Mouse (Mus musculus) liver, postnatal 0 days (tissue): ENCODE results near the gene Immp2l.

ENCODE experiments used
- CTCF ChIP-seq: sonication (generic); IDR thresholded peaks from 2 replicates; pipeline ENCODE4 v1.5.1; 2016; ENCODE audit warnings: antibody characterized with exemption, low read depth
- EP300 ChIP-seq: IDR thresholded peaks from 2 replicates; pipeline ENCODE4 v1.6.1; 2016; ENCODE audit warnings: antibody characterized with exemption, low read depth, mild to moderate bottlenecking

DNA sequence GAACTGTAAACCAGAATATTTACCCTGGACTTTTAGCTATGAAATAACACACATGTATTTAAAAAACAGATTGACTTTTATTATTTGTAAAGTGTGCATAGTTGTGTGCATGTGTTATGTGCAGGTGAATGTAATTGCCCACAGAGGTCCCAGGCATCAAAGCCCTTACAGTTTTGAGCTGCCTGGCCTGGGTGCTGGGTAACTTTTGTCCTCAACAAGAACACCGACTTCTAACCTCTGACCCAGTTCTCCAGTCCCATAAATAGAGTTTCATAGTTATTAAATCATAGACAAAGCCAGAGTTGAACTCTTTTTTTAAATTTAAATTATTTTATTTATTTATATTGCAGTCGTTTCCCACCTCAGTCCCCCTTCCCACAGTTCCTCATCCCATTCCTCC, 67.4 kb downstream of the Immp2l start:
- TF ChIP-seq CTCF = no peak
- no peak for TF ChIP-seq EP300
